Mouse (Mus musculus) kidney, adult 18-20 months (tissue): ENCODE measurements around the gene Hmx2.

ENCODE experiments used
- DNase-seq: peaks from one replicate; pipeline ENCODE4 v3.0.0; 2021

Gene Hmx2

DNA sequence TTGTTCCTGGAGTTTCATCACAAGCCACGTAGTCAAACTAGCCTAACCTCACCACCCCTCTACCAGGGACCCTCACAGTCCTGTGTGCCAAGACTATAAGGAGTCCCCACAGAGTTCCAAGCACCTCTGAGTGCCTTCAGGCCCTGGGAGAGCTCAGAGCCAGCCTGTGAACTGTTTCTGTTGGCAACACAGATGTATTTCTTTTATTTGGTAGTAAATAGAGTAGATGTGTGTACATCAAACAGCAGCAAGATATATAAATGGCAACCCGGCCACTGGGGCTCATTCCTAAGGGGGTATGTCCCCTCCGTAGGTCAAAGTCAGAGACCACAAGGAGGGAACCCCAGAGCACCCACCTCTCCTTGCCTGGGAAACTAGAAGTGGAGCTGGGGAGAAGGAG lies at the start of gene Hmx2:
Gene Hmx2 (plus strand): TSS at position 301 of the 400 bp plus-strand sequence.
- DNase-seq: no peak

DNA sequence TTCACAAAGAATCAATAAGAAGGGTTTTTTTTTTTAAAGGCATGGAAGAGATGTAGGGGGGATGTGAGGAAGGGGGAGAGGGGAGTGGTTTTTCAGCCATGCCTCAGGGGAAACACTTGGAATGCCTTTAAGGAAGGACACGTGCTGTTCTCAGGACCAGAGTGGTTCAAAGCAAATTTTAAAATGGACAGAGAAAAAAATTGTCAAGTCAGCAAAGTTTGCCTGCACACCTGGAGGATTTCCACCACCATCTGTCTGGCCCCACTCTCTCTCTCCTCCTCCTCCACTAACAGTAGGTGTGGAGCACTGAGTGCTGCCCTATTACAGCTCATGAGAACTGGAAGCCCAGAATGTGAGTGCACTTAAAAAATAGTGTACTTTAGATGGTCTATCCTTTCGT lies 44.8 kb upstream of the Hmx2 start:
- no peak for DNase-seq

- peak; percentile 88 for DNase-seq
Observed at GRCm38 (mm10) chr7:131539979-131540378, 8.6 kb upstream of the Hmx2 start.

GRCm38 (mm10) chr7:131541184-131542114 lies 7.1 kb upstream of the Hmx2 start:
- peak; percentile 11 for DNase-seq

GRCm38 (mm10) chr7:131542115-131542871 lies 6.3 kb upstream of the Hmx2 start, which contains the start of gene Hmx3:
Gene Hmx3 (plus strand): TSS chr7:131542867.
- DNase-seq: peak; percentile 16

DNA sequence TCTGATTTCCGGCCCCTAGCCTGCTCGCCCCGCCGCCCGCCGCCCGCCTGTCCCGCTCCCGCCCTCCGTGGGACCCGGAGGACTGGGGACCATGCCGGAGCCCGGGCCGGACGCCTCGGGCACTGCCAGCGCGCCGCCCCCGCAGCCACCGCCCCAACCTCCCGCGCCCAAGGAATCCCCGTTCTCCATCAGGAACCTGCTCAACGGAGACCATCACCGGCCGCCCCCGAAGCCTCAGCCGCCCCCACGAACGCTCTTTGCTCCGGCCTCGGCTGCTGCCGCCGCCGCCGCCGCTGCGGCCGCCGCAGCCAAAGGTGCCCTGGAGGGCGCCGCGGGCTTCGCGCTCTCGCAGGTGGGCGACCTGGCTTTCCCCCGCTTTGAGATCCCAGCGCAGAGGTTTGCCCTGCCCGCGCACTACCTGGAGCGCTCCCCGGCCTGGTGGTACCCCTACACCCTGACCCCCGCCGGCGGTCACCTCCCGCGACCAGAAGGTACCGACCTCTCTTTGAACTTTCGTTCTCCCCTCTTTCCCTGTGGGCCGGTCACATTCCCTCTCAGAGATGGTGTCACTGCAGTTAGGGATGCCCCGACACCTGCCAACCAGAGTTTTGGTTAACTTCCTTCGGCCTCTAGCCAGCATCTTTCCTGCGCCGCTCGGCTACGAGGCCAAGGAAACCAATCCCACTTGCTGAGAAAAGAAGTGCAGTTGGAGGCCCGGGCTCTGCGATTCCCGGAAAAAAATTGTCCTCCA lies 5.5 kb upstream of the Hmx2 start:
- DNase-seq: peak; percentile 13

DNA sequence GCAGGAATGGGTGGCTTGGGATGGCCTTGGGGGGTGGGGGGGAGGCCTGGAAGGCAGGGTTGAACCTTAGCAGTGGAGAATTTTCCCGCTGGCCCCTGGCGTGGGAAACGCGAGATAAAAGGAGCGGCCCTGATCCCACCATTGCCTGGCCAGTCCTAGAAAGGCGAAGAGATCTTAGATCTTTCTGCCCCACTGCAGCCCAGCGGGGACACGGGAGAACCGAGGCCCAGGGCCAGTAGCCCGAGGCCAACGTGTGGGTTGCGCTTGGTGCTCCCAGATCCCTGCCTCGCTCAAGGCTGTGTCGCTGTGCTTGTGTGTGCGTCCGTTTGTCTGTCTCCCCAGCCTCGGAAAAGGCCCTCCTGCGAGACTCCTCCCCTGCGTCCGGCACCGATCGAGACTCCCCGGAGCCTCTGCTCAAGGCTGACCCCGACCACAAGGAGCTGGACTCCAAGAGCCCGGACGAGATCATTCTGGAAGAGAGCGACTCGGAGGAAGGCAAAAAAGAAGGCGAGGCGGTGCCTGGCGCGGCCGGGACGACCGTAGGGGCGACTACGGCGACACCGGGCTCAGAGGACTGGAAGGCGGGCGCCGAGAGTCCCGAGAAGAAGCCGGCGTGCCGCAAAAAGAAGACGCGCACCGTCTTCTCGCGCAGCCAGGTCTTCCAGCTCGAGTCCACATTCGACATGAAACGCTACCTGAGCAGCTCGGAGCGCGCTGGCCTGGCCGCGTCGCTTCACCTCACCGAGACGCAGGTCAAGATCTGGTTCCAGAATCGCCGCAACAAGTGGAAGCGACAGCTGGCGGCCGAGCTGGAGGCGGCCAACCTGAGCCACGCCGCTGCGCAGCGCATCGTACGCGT lies 4.7 kb upstream of the Hmx2 start:
- DNase-seq: peak; percentile 38

DNA sequence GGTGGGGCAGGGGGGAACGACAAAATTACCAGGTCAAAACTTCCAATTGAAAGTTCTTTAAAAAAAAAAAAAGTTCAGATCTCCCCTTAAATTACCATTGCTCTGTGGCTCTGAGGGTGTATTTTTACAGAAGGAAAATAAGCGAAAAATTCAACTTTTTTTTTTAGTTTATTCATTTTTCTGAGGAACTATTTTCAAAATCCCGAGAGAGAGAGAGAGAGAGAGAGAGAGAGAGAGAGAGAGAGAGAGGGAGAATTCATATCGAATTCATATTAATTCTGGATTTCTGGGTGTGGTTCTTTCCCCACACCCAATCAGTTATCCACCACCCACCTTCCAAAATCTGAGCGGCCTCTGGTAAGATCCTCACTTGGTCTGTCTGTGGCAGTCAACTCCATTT lies 3.7 kb upstream of the Hmx2 start:
- no peak for DNase-seq

DNA sequence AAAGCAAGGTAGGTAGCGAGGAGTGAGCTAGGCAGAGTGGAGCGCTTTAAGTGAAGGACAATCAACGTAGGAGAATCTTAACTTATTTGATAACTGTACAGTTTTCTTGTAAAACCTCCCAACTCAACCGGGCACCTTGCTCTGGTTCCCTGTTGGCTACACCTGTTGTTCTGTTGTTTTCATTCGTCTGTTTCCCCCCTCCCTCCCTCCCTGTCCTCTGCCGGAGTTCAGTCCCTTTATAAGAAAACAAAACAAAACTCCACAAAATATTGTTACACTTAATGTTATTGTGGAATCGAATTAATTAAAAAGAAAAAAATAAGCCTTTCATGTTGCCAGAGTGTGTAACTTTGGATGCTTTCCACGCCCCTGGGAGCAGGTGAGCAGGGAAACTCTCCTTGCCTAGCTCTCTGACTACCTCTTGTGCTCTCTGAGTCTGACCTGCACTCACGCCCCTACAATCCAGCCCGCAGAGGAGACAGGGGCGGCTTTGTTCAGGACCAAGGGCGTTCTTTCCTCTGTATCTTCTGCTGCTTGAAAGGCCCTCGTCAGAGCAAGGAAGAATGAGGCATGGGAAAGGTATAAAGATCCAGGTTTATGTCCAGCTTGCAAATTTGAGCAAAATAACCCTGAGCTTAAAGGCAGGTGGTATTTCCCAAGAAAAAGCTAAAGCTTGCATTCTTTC lies 2.7 kb upstream of the Hmx2 start:
- DNase-seq: no peak

- no peak for DNase-seq
Observed at GRCm38 (mm10) chr7:131546423-131546822, 2.1 kb upstream of the Hmx2 start.

- DNase-seq: peak; percentile 3
Observed at GRCm38 (mm10) chr7:131547481-131547880, 1.1 kb upstream of the Hmx2 start.

DNA sequence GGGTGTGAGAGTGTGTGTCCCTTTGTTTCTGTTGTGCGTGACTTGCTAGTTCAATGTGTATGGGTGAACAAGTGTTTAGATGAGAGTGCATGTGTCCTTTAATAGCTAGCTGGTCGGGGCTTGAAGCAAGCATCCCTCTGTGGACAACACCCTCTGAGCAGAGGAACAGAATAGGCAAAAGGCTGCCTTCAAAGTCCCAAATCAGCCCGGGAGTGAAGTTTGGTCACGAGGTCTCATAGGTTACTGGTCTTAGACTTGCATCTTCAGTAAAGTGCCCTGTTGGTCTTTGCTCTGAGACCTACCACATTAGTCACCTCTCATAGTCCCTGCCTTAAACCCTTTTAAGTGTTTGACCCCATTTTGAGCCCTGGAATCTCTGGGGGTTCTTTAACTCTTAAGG lies 2.9 kb downstream of the Hmx2 start:
- DNase-seq: peak; percentile 4

- DNase-seq: peak; percentile 2
Observed at GRCm38 (mm10) chr7:131551931-131552741, 3.6 kb downstream of the Hmx2 start.

GRCm38 (mm10) chr7:131552781-131553180 lies 4.2 kb downstream of the Hmx2 start:
- no peak for DNase-seq

GRCm38 (mm10) chr7:131553771-131554175 lies 5.2 kb downstream of the Hmx2 start:
- DNase-seq: peak; percentile 55

- peak; percentile 16 for DNase-seq
Observed at GRCm38 (mm10) chr7:131554341-131555180, 6.0 kb downstream of the Hmx2 start.

DNA sequence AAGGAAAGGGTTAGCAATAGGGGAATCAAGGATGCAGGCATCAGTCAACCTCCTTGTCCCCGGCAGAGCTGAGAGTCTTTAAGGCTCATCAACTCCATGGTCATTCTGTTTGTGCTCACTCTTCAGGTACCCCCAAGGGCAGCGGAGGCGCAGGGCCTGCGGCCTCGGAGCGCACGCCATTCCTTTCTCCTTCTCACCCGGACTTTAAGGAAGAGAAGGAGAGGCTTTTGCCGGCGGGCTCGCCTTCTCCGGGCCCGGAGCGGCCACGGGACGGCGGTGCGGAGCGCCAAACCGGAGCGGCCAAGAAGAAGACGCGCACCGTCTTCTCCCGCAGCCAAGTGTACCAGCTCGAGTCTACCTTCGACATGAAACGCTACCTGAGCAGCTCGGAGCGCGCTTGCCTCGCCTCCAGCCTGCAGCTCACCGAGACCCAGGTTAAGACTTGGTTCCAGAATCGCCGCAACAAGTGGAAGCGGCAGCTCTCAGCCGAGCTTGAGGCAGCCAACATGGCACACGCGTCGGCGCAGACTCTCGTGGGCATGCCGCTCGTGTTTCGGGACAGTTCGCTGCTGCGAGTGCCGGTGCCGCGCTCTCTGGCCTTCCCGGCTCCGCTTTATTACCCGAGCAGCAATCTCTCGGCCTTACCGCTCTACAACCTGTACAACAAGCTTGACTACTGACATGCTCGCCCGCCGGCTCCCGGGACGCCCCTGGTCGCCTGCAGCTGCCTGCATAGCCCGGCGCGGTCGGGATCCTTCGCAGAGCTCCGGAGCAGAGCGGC lies 6.9 kb downstream of the Hmx2 start:
- DNase-seq: peak; percentile 62

- no peak for DNase-seq
Observed at GRCm38 (mm10) chr7:131556116-131556515, 7.5 kb downstream of the Hmx2 start.
